Mouse (Mus musculus): ENCODE measurements around the gene Sat2. TPM values are rescaled to one million over a fixed set of nuclear protein-coding genes. Genes with fewer than 3 reads are reported as not detected.
"Not testable (repeated sequence)": the region's sequence is repeated elsewhere in the genome, so short reads cannot be mapped to it uniquely, and the experiment has no call there.

Sat2 gene
- polyA plus RNA-seq, 1 experiment from 2014 or later, result 22.9 TPM

- H3K27ac ChIP-seq (replicated peaks), result no peak overlapping the region
- H3K27me3 ChIP-seq, result no peaks in the 10 kb centered on the region
- no peak overlapping the region for H3K9ac ChIP-seq (replicated peaks)
- no peaks in the 10 kb centered on the region for H3K36me3 ChIP-seq
- no peak for ATAC-seq (replicated peaks)
- H3K4me3 ChIP-seq, result no peak overlapping the region
- WGBS, result 88% methylated on average over 7 of the region's 7 CpGs
- H3K9me3 ChIP-seq, result no peaks in the 10 kb centered on the region
- H3K4me1 ChIP-seq, result peaks cover 17% of the 10 kb centered on the region
- no peak overlapping the region for H3K4me2 ChIP-seq (replicated peaks)
These were observed 1.3 kb upstream of the Sat2 start for GRCm38 (mm10) chr11:69620394-69621081.

- Histone ChIP-seq H3K27ac (replicated peaks) (peak overlapping the region; percentile 67), H3K27me3 (no peaks in the 10 kb centered on the region), H3K4me3 (peak overlapping the region; percentile 52), H3K9me3 (no peaks in the 10 kb centered on the region), H3K4me2 (replicated peaks) (peak overlapping the region; percentile 73), H3K4me1 (peaks cover 17% of the 10 kb centered on the region), H3K36me3 (no peaks in the 10 kb centered on the region), H3K9ac (replicated peaks) (peak overlapping the region; percentile 70)
- 25% methylated on average over 6 of the region's 6 CpGs for WGBS
- ATAC-seq (replicated peaks), result no peak
These were observed 582 bp downstream of the Sat2 start for GRCm38 (mm10) chr11:69622406-69622805.

- no peaks in the 10 kb centered on the region for H3K36me3 ChIP-seq
- H3K27ac ChIP-seq (replicated peaks), result no peak overlapping the region
- no peaks in the 10 kb centered on the region for H3K27me3 ChIP-seq
- WGBS, result 76% methylated on average over 4 of the region's 4 CpGs
- no peaks in the 10 kb centered on the region for H3K9me3 ChIP-seq
- H3K4me2 ChIP-seq (replicated peaks), result peak overlapping the region; percentile 73
- peaks cover 17% of the 10 kb centered on the region for H3K4me1 ChIP-seq
- no peak for ATAC-seq (replicated peaks)
- peak overlapping the region; percentile 52 for H3K4me3 ChIP-seq
- peak overlapping the region; percentile 70; the same call in 1 of the 2 replicates for H3K9ac ChIP-seq (replicated peaks)
These were observed 1.2 kb downstream of the Sat2 start for GRCm38 (mm10) chr11:69623006-69623405.

- 87% methylated on average over 2 of the region's 2 CpGs for WGBS
- not testable (repeated sequence) for H3K27me3 ChIP-seq; H3K27ac ChIP-seq (replicated peaks); H3K4me2 ChIP-seq (replicated peaks); H3K36me3 ChIP-seq; H3K9ac ChIP-seq (replicated peaks); H3K9me3 ChIP-seq; H3K4me3 ChIP-seq; ATAC-seq (replicated peaks)
- peaks cover 17% of the 10 kb centered on the region for H3K4me1 ChIP-seq
These were observed 2.5 kb downstream of the Sat2 start for GRCm38 (mm10) chr11:69624339-69624738.

GRCm38 (mm10) chr11:69628286-69628685 is 6.5 kb downstream of the Sat2 start:
- no peak for ATAC-seq (replicated peaks)
- no peaks in the 10 kb centered on the region for H3K36me3 ChIP-seq
- H3K9me3 ChIP-seq, result no peaks in the 10 kb centered on the region
- no peak overlapping the region for H3K9ac ChIP-seq (replicated peaks)
- no peaks in the 10 kb centered on the region for H3K27me3 ChIP-seq
- H3K4me2 ChIP-seq (replicated peaks), result no peak overlapping the region
- WGBS, result 36% methylated on average over 6 of the region's 6 CpGs
- H3K27ac ChIP-seq (replicated peaks), result no peak overlapping the region
- peaks cover 3% of the 10 kb centered on the region; the same call in 1 of the 2 replicates for H3K4me1 ChIP-seq
- H3K4me3 ChIP-seq, result no peak overlapping the region

- H3K36me3 ChIP-seq, result no peaks in the 10 kb centered on the region
- H3K27ac ChIP-seq (replicated peaks), result no peak overlapping the region
- ATAC-seq (replicated peaks), result no peak
- peaks cover 18% of the 10 kb centered on the region for H3K4me1 ChIP-seq
- no peaks in the 10 kb centered on the region for H3K9me3 ChIP-seq
- WGBS, result 61% methylated on average over 1 of the region's 1 CpGs
- H3K27me3 ChIP-seq, result no peaks in the 10 kb centered on the region
- H3K4me2 ChIP-seq (replicated peaks), result no peak overlapping the region
- no peak overlapping the region for H3K4me3 ChIP-seq
- H3K9ac ChIP-seq (replicated peaks), result no peak overlapping the region
These were observed 8.0 kb downstream of the Sat2 start for GRCm38 (mm10) chr11:69629802-69630201.

GRCm38 (mm10) chr11:69632284-69633089 is 10.7 kb downstream of the Sat2 start, which contains the start of gene Fxr2:
TSS of gene Fxr2 (plus strand) at chr11:69632990.
- 1% methylated on average over 41 of the region's 56 CpGs for WGBS
- no peaks in the 10 kb centered on the region for H3K27me3 ChIP-seq
- H3K4me3 ChIP-seq, result peak within 1 kb of the TSS; percentile 100
- peaks cover 34% of the 10 kb centered on the region for H3K4me1 ChIP-seq
- H3K4me2 ChIP-seq (replicated peaks), result peak within 1 kb of the TSS; percentile 73
- H3K36me3 ChIP-seq, result 0 out of 2 replicates have a peak, but pooled peaks cover 4% of the 10 kb centered on the region
- H3K27ac ChIP-seq (replicated peaks), result peak within 1 kb of the TSS; percentile 96
- ATAC-seq (replicated peaks), result peak; percentile 98
- H3K9ac ChIP-seq (replicated peaks), result peak within 1 kb of the TSS; percentile 100
- no peaks in the 10 kb centered on the region for H3K9me3 ChIP-seq

- peaks cover 34% of the 10 kb centered on the region for H3K4me1 ChIP-seq
- under 1% methylated on average over 36 of the region's 50 CpGs for WGBS
- H3K9ac ChIP-seq (replicated peaks), result peak overlapping the region; percentile 100
- H3K36me3 ChIP-seq, result 0 out of 2 replicates have a peak, but pooled peaks cover 4% of the 10 kb centered on the region
- peak; percentile 69 for ATAC-seq (replicated peaks)
- H3K27ac ChIP-seq (replicated peaks), result peak overlapping the region; percentile 96
- H3K9me3 ChIP-seq, result no peaks in the 10 kb centered on the region
- peak overlapping the region; percentile 73 for H3K4me2 ChIP-seq (replicated peaks)
- H3K27me3 ChIP-seq, result no peaks in the 10 kb centered on the region
- H3K4me3 ChIP-seq, result peak overlapping the region; percentile 100
These were observed 11.5 kb downstream of the Sat2 start for GRCm38 (mm10) chr11:69633128-69633866.

GRCm38 (mm10) chr11:69635471-69635870 is 13.6 kb downstream of the Sat2 start:
- 85% methylated on average over 3 of the region's 3 CpGs for WGBS
- no peak overlapping the region for H3K4me3 ChIP-seq
- no peaks in the 10 kb centered on the region for H3K9me3 ChIP-seq
- no peaks in the 10 kb centered on the region for H3K27me3 ChIP-seq
- H3K27ac ChIP-seq (replicated peaks), result no peak overlapping the region
- no peak overlapping the region for H3K9ac ChIP-seq (replicated peaks)
- peaks cover 34% of the 10 kb centered on the region for H3K4me1 ChIP-seq
- H3K36me3 ChIP-seq, result peaks cover 17% of the 10 kb centered on the region
- 0 out of 2 replicates have a peak overlapping the region, but pooled peaks have one; percentile 2 for H3K4me2 ChIP-seq (replicated peaks)
- ATAC-seq (replicated peaks), result no peak

GRCm38 (mm10) chr11:69645860-69646259 is 24.0 kb downstream of the Sat2 start:
- Histone ChIP-seq H3K27ac (replicated peaks) (no peak overlapping the region), H3K4me3 (no peak overlapping the region), H3K4me2 (replicated peaks) (no peak overlapping the region), H3K4me1 (no peaks in the 10 kb centered on the region), H3K27me3 (no peaks in the 10 kb centered on the region), H3K9ac (replicated peaks) (no peak overlapping the region), H3K36me3 (peaks cover 94% of the 10 kb centered on the region), H3K9me3 (no peaks in the 10 kb centered on the region)
- no peak for ATAC-seq (replicated peaks)
- 94% methylated on average over 5 of the region's 5 CpGs for WGBS

GRCm38 (mm10) chr11:69653399-69653798 is 31.6 kb downstream of the Sat2 start:
- Histone ChIP-seq H3K9ac (replicated peaks) (no peak overlapping the region), H3K9me3 (no peaks in the 10 kb centered on the region), H3K4me2 (replicated peaks) (no peak overlapping the region), H3K36me3 (peaks cover 71% of the 10 kb centered on the region), H3K4me3 (no peak overlapping the region), H3K27me3 (no peaks in the 10 kb centered on the region), H3K27ac (replicated peaks) (no peak overlapping the region), H3K4me1 (peaks cover 10% of the 10 kb centered on the region)
- 65% methylated on average over 5 of the region's 5 CpGs for WGBS
- ATAC-seq (replicated peaks), result no peak

GRCm38 (mm10) chr11:69654760-69655159 is 32.9 kb downstream of the Sat2 start:
- H3K9ac ChIP-seq (replicated peaks), result no peak overlapping the region

More at GRCm38 (mm10) chr11:69654760-69655159, 32.9 kb downstream of the Sat2 start:
- Histone ChIP-seq H3K4me2 (replicated peaks) (no peak overlapping the region), H3K27me3 (no peaks in the 10 kb centered on the region), H3K27ac (replicated peaks) (0 out of 2 replicates have a peak overlapping the region, but pooled peaks have one; percentile 27), H3K4me3 (no peak overlapping the region), H3K9me3 (no peaks in the 10 kb centered on the region), H3K36me3 (peaks cover 68% of the 10 kb centered on the region), H3K4me1 (peaks cover 10% of the 10 kb centered on the region)
- 51% methylated on average over 9 of the region's 9 CpGs for WGBS
- ATAC-seq (replicated peaks), result no peak

Measured in forebrain, embryonic 15.5 days (tissue).